In the genomic region with DNA sequence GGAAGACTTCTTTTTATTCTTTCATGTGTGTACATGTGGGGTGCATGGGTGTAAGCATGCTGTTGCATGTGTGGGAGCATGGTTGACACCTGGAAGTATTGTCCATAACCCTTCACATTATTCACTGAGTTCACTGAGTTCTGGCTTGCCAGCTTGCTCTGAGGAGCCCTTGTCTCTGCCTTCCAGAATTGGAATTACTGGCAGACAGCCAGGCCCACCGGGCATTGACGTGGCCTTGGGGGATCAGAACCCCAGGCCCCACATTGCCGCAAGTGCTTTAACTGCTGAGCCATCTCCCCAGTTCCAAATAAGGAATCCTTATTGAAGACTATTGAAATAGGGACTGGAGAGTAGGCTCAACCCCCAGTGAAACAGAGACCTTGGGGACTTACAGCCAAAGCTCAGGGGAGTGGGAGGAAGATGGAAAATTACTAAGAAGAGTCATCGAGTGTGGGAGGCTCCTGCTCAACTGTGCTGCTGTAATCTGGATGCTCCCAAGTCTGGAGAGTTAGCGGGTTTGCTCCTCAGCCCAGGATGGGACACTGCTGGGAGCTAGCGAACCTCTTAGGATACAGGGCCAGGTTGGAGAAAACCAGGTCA, we compare ENCODE assay signal across 18 mouse cellular contexts. TPM values are rescaled to one million over a fixed set of nuclear protein-coding genes. Genes with fewer than 3 reads are reported as not detected.
A peak's percentile ranks its signal among the peaks of the same experiment; 100 is the strongest.
DNase-seq lines count a peak whose midpoint lies in the region; ATAC-seq and TF ChIP-seq lines count a peak whose summit lies in the region.
"Had no signal": no experiment of that assay in that cellular context is flagged by ENCODE, and none has a peak within 500 bp of the region (broad histone marks: within the 10 kb centered on the region; RNA-seq: fewer than 3 reads in every experiment).

No protein-coding gene starts in this region.

- peak; percentile 23; the same call in 1 of the 2 replicates for ATAC-seq in intestine, embryonic 15.5 days
- ATAC-seq in intestine, postnatal 0 days = no peak
- no peak for ATAC-seq in hindbrain, postnatal 0 days
- no peak for ATAC-seq in CD4-positive, CD25-positive, alpha-beta regulatory T cell, adult 4 months
- ATAC-seq: intestine, embryonic 16.5 days; midbrain, embryonic 13.5 days had no signal

- H3K9ac ChIP-seq in intestine, embryonic 15.5 days = no peak overlapping the region
- no peak overlapping the region for H3K9ac ChIP-seq in intestine, postnatal 0 days (ENCODE audit: low read depth, low read length)
- H3K9ac ChIP-seq in hindbrain, postnatal 0 days (replicated peaks; ENCODE audit: low read length) = no peak overlapping the region
- H3K9ac ChIP-seq: embryonic facial prominence, embryonic 15.5 days; hindbrain, embryonic 12.5 days; limb, embryonic 13.5 days; liver, embryonic 14.5 days; midbrain, embryonic 13.5 days; neural tube, embryonic 15.5 days had no signal

- no peak for TF ChIP-seq CTCF in intestine, postnatal 0 days (IDR thresholded peaks at IDR 0.05; ENCODE audit: low read depth)
- TF ChIP-seq CTCF in hindbrain, postnatal 0 days (IDR thresholded peaks at IDR 0.05; ENCODE audit: low read depth) = no peak

- H3K4me2 ChIP-seq in intestine, embryonic 15.5 days (replicated peaks) = no peak overlapping the region
- H3K4me2 ChIP-seq in intestine, postnatal 0 days (replicated peaks; ENCODE audit: low read depth) = no peak overlapping the region
- peak overlapping the region; percentile 32 for H3K4me2 ChIP-seq in myocyte (ENCODE audit: low read depth)
- no peak overlapping the region for H3K4me2 ChIP-seq in hindbrain, postnatal 0 days (ENCODE audit: low read depth, low read length)
- H3K4me2 ChIP-seq: embryonic facial prominence, embryonic 15.5 days; hindbrain, embryonic 12.5 days; limb, embryonic 13.5 days; midbrain, embryonic 13.5 days; neural tube, embryonic 15.5 days had no signal

- no peak for TF ChIP-seq POLR2A in myocyte (IDR thresholded peaks at IDR 0.05; ENCODE audit: insufficient read length, low read depth)

- 71% methylated on average over 6 of the region's 6 CpGs for WGBS in intestine, embryonic 15.5 days
- 72% methylated on average over 6 of the region's 6 CpGs for WGBS in intestine, postnatal 0 days
- 59% methylated on average over 6 of the region's 6 CpGs for WGBS in hindbrain, postnatal 0 days

- H3ac ChIP-seq in myocyte (ENCODE audit: control insufficient read depth, insufficient read length) = no peak overlapping the region

- H3K4me1 ChIP-seq in intestine, embryonic 15.5 days (replicated peaks) = peaks cover 10% of the 10 kb centered on the region; the same call in 1 of the 2 replicates
- no peaks in the 10 kb centered on the region for H3K4me1 ChIP-seq in intestine, postnatal 0 days (replicated peaks; ENCODE audit: control insufficient read depth, insufficient read depth, low read length)
- no peaks in the 10 kb centered on the region for H3K4me1 ChIP-seq in hindbrain, postnatal 0 days (ENCODE audit: insufficient read depth, low read length)
- H3K4me1 ChIP-seq: hindbrain, embryonic 12.5 days; midbrain, embryonic 13.5 days; neural tube, embryonic 15.5 days had no signal

- H3K9me3 ChIP-seq in intestine, embryonic 15.5 days = no peaks in the 10 kb centered on the region
- no peaks in the 10 kb centered on the region for H3K9me3 ChIP-seq in intestine, postnatal 0 days (ENCODE audit: control insufficient read depth)
- no peaks in the 10 kb centered on the region for H3K9me3 ChIP-seq in hindbrain, postnatal 0 days (ENCODE audit: low read length)
- H3K9me3 ChIP-seq: embryonic facial prominence, embryonic 15.5 days; hindbrain, embryonic 12.5 days; limb, embryonic 13.5 days; midbrain, embryonic 13.5 days; neural tube, embryonic 15.5 days had no signal

- no peak overlapping the region for H3K4me3 ChIP-seq in intestine, embryonic 15.5 days (replicated peaks)
- H3K4me3 ChIP-seq in intestine, postnatal 0 days (ENCODE audit: low read depth, low read length) = no peak overlapping the region
- H3K4me3 ChIP-seq in myocyte = no peak overlapping the region
- H3K4me3 ChIP-seq in hindbrain, postnatal 0 days (ENCODE audit: low read length) = no peak overlapping the region
- H3K4me3 ChIP-seq: embryonic facial prominence, embryonic 15.5 days; hindbrain, embryonic 12.5 days; limb, embryonic 13.5 days; midbrain, embryonic 13.5 days; neural tube, embryonic 15.5 days had no signal

- no peaks in the 10 kb centered on the region for H3K27me3 ChIP-seq in intestine, embryonic 15.5 days (replicated peaks)
- H3K27me3 ChIP-seq in intestine, postnatal 0 days (replicated peaks; ENCODE audit: control insufficient read depth, insufficient read depth, low read length) = no peaks in the 10 kb centered on the region
- no peaks in the 10 kb centered on the region for H3K27me3 ChIP-seq in myocyte (ENCODE audit: control insufficient read depth, insufficient read depth, insufficient read length)
- H3K27me3 ChIP-seq in hindbrain, postnatal 0 days (ENCODE audit: insufficient read depth, low read length) = no peaks in the 10 kb centered on the region
- H3K27me3 ChIP-seq: embryonic facial prominence, embryonic 15.5 days; hindbrain, embryonic 12.5 days; limb, embryonic 13.5 days; midbrain, embryonic 13.5 days; neural tube, embryonic 15.5 days had no signal

- H3K27ac ChIP-seq in intestine, embryonic 15.5 days = no peak overlapping the region
- H3K27ac ChIP-seq in intestine, postnatal 0 days (ENCODE audit: low read depth, low read length) = no peak overlapping the region
- H3K27ac ChIP-seq in hindbrain, postnatal 0 days = no peak overlapping the region
- H3K27ac ChIP-seq: embryonic facial prominence, embryonic 15.5 days; hindbrain, embryonic 12.5 days; limb, embryonic 13.5 days; liver, embryonic 14.5 days; midbrain, embryonic 13.5 days; neural tube, embryonic 15.5 days had no signal

- H3K79me2 ChIP-seq in myocyte (ENCODE audit: control insufficient read depth, insufficient read depth) = no peaks in the 10 kb centered on the region

- H3K36me3 ChIP-seq in intestine, embryonic 15.5 days = no peaks in the 10 kb centered on the region
- no peaks in the 10 kb centered on the region for H3K36me3 ChIP-seq in intestine, postnatal 0 days (ENCODE audit: control insufficient read depth, insufficient read depth)
- H3K36me3 ChIP-seq in myocyte (ENCODE audit: control insufficient read depth, insufficient read depth) = no peaks in the 10 kb centered on the region
- no peaks in the 10 kb centered on the region for H3K36me3 ChIP-seq in hindbrain, postnatal 0 days (ENCODE audit: insufficient read depth, low read length)
- H3K36me3 ChIP-seq: embryonic facial prominence, embryonic 15.5 days; hindbrain, embryonic 12.5 days; limb, embryonic 13.5 days; midbrain, embryonic 13.5 days; neural tube, embryonic 15.5 days had no signal

- DNase-seq in MN1 (ENCODE audit: low spot score) = peak; percentile 34
- peak; percentile 26 to 31 for DNase-seq in adrenal gland, adult 18-20 months (ENCODE audit: low spot score in 2 of 2)
- no peak for DNase-seq in hindbrain, postnatal 0 days (ENCODE audit: low spot score)
- DNase-seq: cerebellum, postnatal 14 days; embryo, embryonic 11 days; kidney, postnatal 4 days; right cerebral cortex, postnatal 25 days had no signal

TF ChIP-seq in myocyte, 11 proteins besides CTCF, POLR2A, EP300 and RAD21:
- no peak for TF ChIP-seq REST (IDR thresholded peaks at IDR 0.05; ENCODE audit: insufficient read depth, insufficient read length)
- TF ChIP-seq SRF (IDR thresholded peaks at IDR 0.05; ENCODE audit: control insufficient read depth, insufficient read length, low read depth) = no peak
- no peak for TF ChIP-seq E2F4 (IDR thresholded peaks at IDR 0.05; ENCODE audit: insufficient read depth)
- no peak for TF ChIP-seq TCF3 (IDR thresholded peaks at IDR 0.05; ENCODE audit: insufficient read length, low read depth)
- no peak for TF ChIP-seq CEBPB (IDR thresholded peaks at IDR 0.05; ENCODE audit: insufficient read depth, poor library complexity, severe bottlenecking)
- TF ChIP-seq MAX (IDR thresholded peaks at IDR 0.05; ENCODE audit: low read depth) = no peak
- TF ChIP-seq MYOD1 (IDR thresholded peaks at IDR 0.05; ENCODE audit: control insufficient read depth in 1 of 3, insufficient read length in 2 of 3, low read depth in 2 of 3) = no peak
- TF ChIP-seq MYOG (IDR thresholded peaks at IDR 0.05; ENCODE audit: control insufficient read depth in 1 of 3, insufficient read depth in 1 of 3, insufficient read length in 2 of 3, low read depth in 2 of 3) = no peak
- TF ChIP-seq POLR2AphosphoS2 (IDR thresholded peaks at IDR 0.05; ENCODE audit: insufficient read length, low read depth) = no peak
- TF ChIP-seq TCF12 (IDR thresholded peaks at IDR 0.05; ENCODE audit: insufficient read depth, poor library complexity, severe bottlenecking) = no peak

RNA-seq across cellular contexts. Expression of a gene that starts 26.5 kb away (rescaled TPM):
- polyA plus RNA-seq in intestine, embryonic 15.5 days (2015; fragmentation: Nextera tagmentation; extraction: Ambion mirVana) = 65.1 and 68.3 TPM in 2 replicates
- polyA plus RNA-seq in intestine, postnatal 0 days (2015; fragmentation: Nextera tagmentation; extraction: Ambion mirVana) = 32.7 and 35.0 TPM in 2 replicates
- total RNA-seq in adrenal gland, adult 18-20 months (2021) = 10 to 100 TPM; 69.1 to 70.2 TPM
- polyA plus RNA-seq in myocyte (2012; fragmentation: generic; extraction: Trizol) = 18.3 TPM
- total RNA-seq in hindbrain, postnatal 0 days (2014; rRNA removed) = 174 and 188 TPM in 2 replicates
- 127 and 131 TPM in 2 replicates for polyA plus RNA-seq in hindbrain, postnatal 0 days (2015; fragmentation: Nextera tagmentation; extraction: Ambion mirVana)
- polyA plus RNA-seq in CD4-positive, CD25-positive, alpha-beta regulatory T cell, adult 4 months (2017; shearing (Covaris generic)) = 10 to 100 TPM; 37.8 to 40.4 TPM
